Mouse (Mus musculus) forebrain, postnatal 0 days (tissue): Measurements from ENCODE around the gene Padi6. TPM values are rescaled to one million over a fixed set of nuclear protein-coding genes. Genes with fewer than 3 reads are reported as not detected.
A peak's percentile ranks its signal among the peaks of the same experiment; 100 is the strongest.

ENCODE experiments used
- ATAC-seq: fragments of 200-750 bp; cut with Nextera tagmentation; 2 replicates; pipeline ENCODE4 v1.8.0; 2017; ENCODE audit warnings: mild to moderate bottlenecking, moderate library complexity
- DNase-seq: peaks from one replicate; pipeline ENCODE4 v3.0.0-alpha.2; 2015
- H3K27ac ChIP-seq: fragments of 300-500 bp; sonication (generic); 2 replicates; pipeline ENCODE4 v1.5.1; 2014; ENCODE audit warnings: low read depth, mild to moderate bottlenecking, antibody characterized with exemption, low read length, moderate library complexity, mixed read lengths
- H3K27me3 ChIP-seq: fragments of 300-500 bp; sonication (generic); 2 replicates; pipeline ENCODE4 v1.6.1; 2014; ENCODE audit warnings: mild to moderate bottlenecking, low read length, mixed read lengths; ENCODE audit not compliant: insufficient read depth
- H3K36me3 ChIP-seq: fragments of 300-500 bp; sonication (generic); 2 replicates; pipeline ENCODE4 v1.6.1; 2014; ENCODE audit warnings: mild to moderate bottlenecking, moderate library complexity; ENCODE audit not compliant: insufficient read depth
- H3K4me1 ChIP-seq: fragments of 300-500 bp; sonication (generic); 2 replicates; pipeline ENCODE4 v1.6.1; 2014; ENCODE audit warnings: antibody characterized with exemption; ENCODE audit not compliant: insufficient read depth
- H3K4me2 ChIP-seq: fragments of 300-500 bp; sonication (generic); 2 replicates; pipeline ENCODE4 v1.6.1; 2014; ENCODE audit warnings: low read depth, mild to moderate bottlenecking, moderate library complexity
- H3K4me3 ChIP-seq: fragments of 300-500 bp; sonication (generic); 2 replicates; pipeline ENCODE4 v1.5.1; 2014; ENCODE audit warnings: low read depth, low read length, mixed read lengths
- H3K9ac ChIP-seq: fragments of 300-500 bp; sonication (generic); 2 replicates; pipeline ENCODE4 v1.6.1; 2014; ENCODE audit warnings: mild to moderate bottlenecking
- H3K9me3 ChIP-seq: fragments of 300-500 bp; sonication (generic); 2 replicates; pipeline ENCODE4 v1.6.1; 2016; ENCODE audit warnings: low read length
- CTCF ChIP-seq: sonication (generic); IDR thresholded peaks from 2 replicates; pipeline ENCODE4 v1.5.1; 2016; ENCODE audit warnings: antibody characterized with exemption, control low read depth, low read depth
- WGBS: fragments of 180-500 bp; shearing (Covaris S2); extraction: QIAGEN DNeasy Blood & Tissue Kit; methylation state at CpG from one replicate; pipeline ENCODE4 v1.1.7; 2014; 5-methylcytosine and 5-hydroxymethylcytosine counted together
- microRNA-seq, 2 experiments: library from miRNA; unstranded; fragments of <30 nt; microRNA quantifications; one replicate each; pipeline ENCODE4; 2016
- polyA plus RNA-seq: library from polyadenylated mRNA; unstranded; fragments of >200 nt; fragmentation: Nextera tagmentation; extraction: Ambion mirVana; gene quantifications from 2 replicates; pipeline ENCODE4 v1.2.1, GENCODE M21; 2015
- total RNA-seq: library from RNA; depleted of rRNA; stranded (reverse); fragments of >200 nt; gene quantifications from 2 replicates; pipeline ENCODE4 v1.2.3, GENCODE M21; 2014; rRNA removed

Padi6 gene
- total and polyA plus RNA-seq, 2 experiments from 2014 or later = 0.18 TPM; not detected in 1

DNA sequence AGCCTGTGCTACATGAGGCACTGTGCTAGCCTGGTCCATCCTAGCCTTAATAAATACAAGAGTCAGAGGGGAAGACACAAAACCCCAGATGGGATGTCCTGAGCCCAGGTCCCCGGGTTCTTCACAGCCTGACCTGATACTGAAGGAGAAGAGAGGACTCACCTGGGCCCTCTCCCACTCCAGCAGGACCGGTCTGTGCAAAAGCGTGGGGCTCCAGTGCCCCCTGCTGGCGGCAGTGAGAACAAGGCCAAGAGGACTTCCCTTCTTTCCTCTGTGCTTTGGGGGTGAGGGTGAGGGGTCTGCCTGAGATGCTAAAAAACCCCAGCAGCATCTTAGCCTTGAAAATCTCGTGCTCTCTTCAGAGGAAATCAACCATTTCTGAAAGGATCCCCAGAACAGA, 63.4 kb downstream of the Padi6 start:
- Histone ChIP-seq H3K9ac (no peak overlapping the region), H3K4me2 (no peak overlapping the region), H3K27ac (no peak overlapping the region), H3K9me3 (no peaks in the 10 kb centered on the region), H3K4me3 (no peak overlapping the region), H3K27me3 (no peaks in the 10 kb centered on the region), H3K36me3 (no peaks in the 10 kb centered on the region), H3K4me1 (no peaks in the 10 kb centered on the region)
- ATAC-seq (0 out of 2 replicates have a peak, but pooled peaks have one; percentile 25), DNase-seq (peak; percentile 60)
- WGBS = 9% methylated on average over 5 of the region's 5 CpGs
- peak; percentile 84 for TF ChIP-seq CTCF

Small RNAs within 50 kb of the gene (microRNA-seq; reads per million reads assigned to microRNA genes)
- gene Gm23045 = 0 reads per million in 2 experiments
- 0 reads per million in 2 experiments for gene Gm25951

Other genes starting within 250 kb of the Padi6 start
- gene Arhgef10l, start 76.6 kb downstream of the Padi6 start, total RNA-seq = 52.5 and 59.0 TPM in 2 replicates
- 13.8 and 16.5 TPM in 2 replicates for gene Arhgef10l, start 76.6 kb downstream of the Padi6 start, polyA plus RNA-seq
- 55.2 and 62.3 TPM in 2 replicates for gene Rcc2, start 42.1 kb downstream of the Padi6 start, total RNA-seq
- 20.3 and 20.8 TPM in 2 replicates for gene Rcc2, start 42.1 kb downstream of the Padi6 start, polyA plus RNA-seq
- gene Padi4, start 31.6 kb upstream of the Padi6 start, total RNA-seq = not detected in 2 replicates
- gene Padi4, start 31.6 kb upstream of the Padi6 start, polyA plus RNA-seq = 0.06 TPM in 2 replicates
- not detected in 2 replicates for gene Padi3, start 68.0 kb upstream of the Padi6 start, total RNA-seq
- gene Padi3, start 68.0 kb upstream of the Padi6 start, polyA plus RNA-seq = 0.06 TPM in 1 of 2 replicates, not detected in the other
- gene Padi1, start 103.1 kb upstream of the Padi6 start, total RNA-seq = 0.08 and 0.10 TPM in 2 replicates
- 0.06 and 0.08 TPM in 2 replicates for gene Padi1, start 103.1 kb upstream of the Padi6 start, polyA plus RNA-seq
- gene Padi2, start 163.7 kb upstream of the Padi6 start, total RNA-seq = 1.1 and 1.8 TPM in 2 replicates
- 1.2 and 1.3 TPM in 2 replicates for gene Padi2, start 163.7 kb upstream of the Padi6 start, polyA plus RNA-seq
- gene Sdhb, start 218.6 kb upstream of the Padi6 start, total RNA-seq = 254 and 308 TPM in 2 replicates
- 564 and 623 TPM in 2 replicates for gene Sdhb, start 218.6 kb upstream of the Padi6 start, polyA plus RNA-seq
- 205 and 251 TPM in 2 replicates for gene Atp13a2, start 244.2 kb upstream of the Padi6 start, total RNA-seq
- 119 and 141 TPM in 2 replicates for gene Atp13a2, start 244.2 kb upstream of the Padi6 start, polyA plus RNA-seq